Mouse (Mus musculus): ENCODE measurements around the gene Gm7929.
"Not testable (repeated sequence)": the region's sequence is repeated elsewhere in the genome, so short reads cannot be mapped to it uniquely, and the experiment has no call there.

The Gm7929 gene

GRCm38 (mm10) chr14:41750514-41750913 lies at the start of gene Gm7929:
Gm7929 (minus strand) TSS chr14:41750614.
- DNase-seq (ENCODE audit: low spot score in 2 of 2) = not testable (repeated sequence)

- DNase-seq (ENCODE audit: low spot score in 2 of 2) = not testable (repeated sequence)
Observed at GRCm38 (mm10) chr14:41772341-41772740, 21.9 kb upstream of the Gm7929 start, which contains the start of gene Gm47189. Gm47189 (minus strand) TSS chr14:41772441.

GRCm38 (mm10) chr14:41755931-41756330 lies 5.5 kb upstream of the Gm7929 start:
- peak in 1 of 2 experiments; percentile 0 for DNase-seq (ENCODE audit: low spot score in 2 of 2)

GRCm38 (mm10) chr14:41723437-41723836 lies 27.0 kb downstream of the Gm7929 start:
- DNase-seq (ENCODE audit: low spot score in 2 of 2) = not testable (repeated sequence)

GRCm38 (mm10) chr14:41717180-41717579 lies 33.2 kb downstream of the Gm7929 start:
- not testable (repeated sequence) for DNase-seq (ENCODE audit: low spot score in 2 of 2)

- DNase-seq (ENCODE audit: low spot score in 2 of 2) = not testable (repeated sequence)
Observed at GRCm38 (mm10) chr14:41701785-41702184, 48.6 kb downstream of the Gm7929 start, which contains the start of gene Gm8068. Gm8068 (minus strand) TSS chr14:41701885.
